Mouse (Mus musculus) kidney, postnatal 4 days (tissue): Measurements from ENCODE around the gene Them7.

Experiments
- DNase-seq, 2 experiments: peaks; one replicate each; pipeline ENCODE4 v3.0.0; 2021; ENCODE audit warnings: mixed read lengths in 2 of 2

The Them7 gene

GRCm38 (mm10) chr2:105224134-105224986 lies at the start of gene Them7:
TSS of gene Them7 (plus strand) at chr2:105224320.
- peak; percentile 73 to 83 for DNase-seq

GRCm38 (mm10) chr2:105178871-105179270 lies 45.2 kb upstream of the Them7 start:
- DNase-seq = no peak

- no peak for DNase-seq
These were observed 41.6 kb upstream of the Them7 start for GRCm38 (mm10) chr2:105182501-105182900.

GRCm38 (mm10) chr2:105185140-105185539 lies 39.0 kb upstream of the Them7 start:
- no peak for DNase-seq

GRCm38 (mm10) chr2:105185768-105186529 lies 38.2 kb upstream of the Them7 start:
- DNase-seq = no peak

GRCm38 (mm10) chr2:105186591-105186990 lies 37.5 kb upstream of the Them7 start:
- no peak for DNase-seq

- DNase-seq = no peak
These were observed 35.9 kb upstream of the Them7 start for GRCm38 (mm10) chr2:105188182-105188581.

- no peak for DNase-seq
These were observed 34.8 kb upstream of the Them7 start for GRCm38 (mm10) chr2:105189352-105189751.

GRCm38 (mm10) chr2:105200152-105200551 lies 24.0 kb upstream of the Them7 start:
- no peak for DNase-seq

GRCm38 (mm10) chr2:105206563-105207174 lies 17.5 kb upstream of the Them7 start:
- DNase-seq = peak; percentile 50 to 65

- no peak for DNase-seq
These were observed 11.3 kb upstream of the Them7 start for GRCm38 (mm10) chr2:105212839-105213238.

- no peak for DNase-seq
These were observed 8.2 kb upstream of the Them7 start for GRCm38 (mm10) chr2:105215914-105216313.

- DNase-seq = no peak
These were observed 4.9 kb upstream of the Them7 start for GRCm38 (mm10) chr2:105219229-105219628.

GRCm38 (mm10) chr2:105219664-105220063 lies 4.5 kb upstream of the Them7 start:
- DNase-seq = no peak

- no peak for DNase-seq
These were observed 3.3 kb upstream of the Them7 start for GRCm38 (mm10) chr2:105220738-105221303.

- DNase-seq = no peak
These were observed 514 bp upstream of the Them7 start for GRCm38 (mm10) chr2:105223606-105224005.

GRCm38 (mm10) chr2:105224987-105225375 lies 861 bp downstream of the Them7 start:
- DNase-seq = no peak

- DNase-seq = no peak
These were observed 2.3 kb downstream of the Them7 start for GRCm38 (mm10) chr2:105226297-105226958.

- DNase-seq = peak; percentile 52 to 59
These were observed 4.3 kb downstream of the Them7 start for GRCm38 (mm10) chr2:105228416-105228815.

- peak; percentile 85 to 87 for DNase-seq
These were observed 6.2 kb downstream of the Them7 start for GRCm38 (mm10) chr2:105230333-105230732.

GRCm38 (mm10) chr2:105232386-105232785 lies 8.3 kb downstream of the Them7 start:
- no peak for DNase-seq

GRCm38 (mm10) chr2:105234278-105234677 lies 10.2 kb downstream of the Them7 start:
- DNase-seq = no peak
